ENCODE assay signal across 17 mouse cellular contexts in genomic region chr2:144823356-144823755, GRCm38 (mm10). TPM values are rescaled to one million over a fixed set of nuclear protein-coding genes. Genes with fewer than 3 reads are reported as not detected.
"Had no signal": no experiment of that assay in that cellular context is flagged by ENCODE, and none has a peak within 500 bp of the region (broad histone marks: within the 10 kb centered on the region; RNA-seq: fewer than 3 reads in every experiment).

Gene Scp2d1, plus strand, starts transcription at chr2:144823656.

RNA-seq across cellular contexts. Expression of gene Scp2d1, which starts in this region (rescaled TPM):
- polyA plus RNA-seq: cortical plate, adult 2 months; embryonic facial prominence, embryonic 10.5 days; embryonic facial prominence, embryonic 11.5 days; embryonic facial prominence, embryonic 13.5 days; embryonic facial prominence, embryonic 14.5 days; embryonic facial prominence, embryonic 15.5 days; erythroblast, embryonic 14.5 days; forebrain, embryonic 10.5 days; forebrain, embryonic 11.5 days; forebrain, embryonic 12.5 days; forebrain, embryonic 13.5 days; forebrain, embryonic 14.5 days; forebrain, embryonic 15.5 days; forebrain, embryonic 16.5 days; forebrain, postnatal 0 days; heart, adult 2 months; heart, embryonic 10.5 days had no signal
